Mouse (Mus musculus): ENCODE results near the gene Rgs7. TPM values are rescaled to one million over a fixed set of nuclear protein-coding genes. Genes with fewer than 3 reads are reported as not detected.
A peak's percentile ranks its signal among the peaks of the same experiment; 100 is the strongest.

Gene Rgs7
- polyA plus RNA-seq, 1 experiment from 2014 or later: 1.5 TPM

GRCm38 (mm10) chr1:175426393-175426792 is 65.9 kb downstream of the Rgs7 start:
- H3K4me1 ChIP-seq: no peaks in the 10 kb centered on the region
- no peak for ATAC-seq (replicated peaks; ENCODE audit: low FRiP score)
- H3K27me3 ChIP-seq: no peaks in the 10 kb centered on the region
- H3K9ac ChIP-seq: no peak overlapping the region
- no peak overlapping the region for H3K4me2 ChIP-seq
- H3K9me3 ChIP-seq (replicated peaks): no peaks in the 10 kb centered on the region
- WGBS: 88% methylated on average over 4 of the region's 4 CpGs
- no peak overlapping the region for H3K4me3 ChIP-seq (replicated peaks)
- H3K36me3 ChIP-seq: no peaks in the 10 kb centered on the region
- no peak overlapping the region for H3K27ac ChIP-seq

- Histone ChIP-seq H3K4me3 (replicated peaks) (no peak overlapping the region), H3K36me3 (no peaks in the 10 kb centered on the region), H3K4me2 (no peak overlapping the region), H3K27ac (no peak overlapping the region), H3K4me1 (no peaks in the 10 kb centered on the region), H3K9me3 (replicated peaks) (no peaks in the 10 kb centered on the region), H3K27me3 (no peaks in the 10 kb centered on the region), H3K9ac (no peak overlapping the region)
- no peak for ATAC-seq (replicated peaks; ENCODE audit: low FRiP score)
- WGBS: 93% methylated on average over 4 of the region's 4 CpGs
These were observed 71.4 kb downstream of the Rgs7 start for GRCm38 (mm10) chr1:175420883-175421282.

GRCm38 (mm10) chr1:175415728-175416127 is 76.6 kb downstream of the Rgs7 start:
- Histone ChIP-seq H3K4me3 (replicated peaks) (no peak overlapping the region), H3K36me3 (no peaks in the 10 kb centered on the region), H3K4me2 (no peak overlapping the region), H3K9me3 (replicated peaks) (no peaks in the 10 kb centered on the region), H3K27me3 (no peaks in the 10 kb centered on the region), H3K4me1 (no peaks in the 10 kb centered on the region), H3K27ac (no peak overlapping the region), H3K9ac (no peak overlapping the region)
- ATAC-seq (replicated peaks; ENCODE audit: low FRiP score): no peak
- WGBS: 62% methylated on average over 9 of the region's 9 CpGs

- WGBS: 35% methylated on average over 3 of the region's 3 CpGs
- ATAC-seq (replicated peaks; ENCODE audit: low FRiP score): no peak
These were observed 81.9 kb downstream of the Rgs7 start for GRCm38 (mm10) chr1:175410399-175410798.

GRCm38 (mm10) chr1:175391894-175392293 is 100.4 kb downstream of the Rgs7 start:
- Histone ChIP-seq H3K4me2 (no peak overlapping the region), H3K27ac (no peak overlapping the region), H3K36me3 (no peaks in the 10 kb centered on the region), H3K4me3 (replicated peaks) (no peak overlapping the region), H3K27me3 (no peaks in the 10 kb centered on the region), H3K9ac (no peak overlapping the region), H3K4me1 (no peaks in the 10 kb centered on the region), H3K9me3 (replicated peaks) (no peaks in the 10 kb centered on the region)
- 86% methylated on average over 4 of the region's 4 CpGs for WGBS
- ATAC-seq (replicated peaks; ENCODE audit: low FRiP score): no peak

More at GRCm38 (mm10) chr1:175410399-175410798, 81.9 kb downstream of the Rgs7 start:
- Histone ChIP-seq H3K36me3 (no peaks in the 10 kb centered on the region), H3K4me1 (no peaks in the 10 kb centered on the region), H3K27ac (no peak overlapping the region), H3K4me2 (no peak overlapping the region), H3K9ac (no peak overlapping the region), H3K9me3 (replicated peaks) (no peaks in the 10 kb centered on the region), H3K27me3 (no peaks in the 10 kb centered on the region), H3K4me3 (replicated peaks) (no peak overlapping the region)

- Histone ChIP-seq H3K4me3 (replicated peaks) (no peak overlapping the region), H3K4me1 (no peaks in the 10 kb centered on the region), H3K9ac (no peak overlapping the region), H3K36me3 (no peaks in the 10 kb centered on the region), H3K27me3 (no peaks in the 10 kb centered on the region), H3K4me2 (no peak overlapping the region), H3K9me3 (replicated peaks) (no peaks in the 10 kb centered on the region), H3K27ac (no peak overlapping the region)
- ATAC-seq (replicated peaks; ENCODE audit: low FRiP score): no peak
- WGBS: 81% methylated on average over 5 of the region's 5 CpGs
These were observed 103.0 kb downstream of the Rgs7 start for GRCm38 (mm10) chr1:175389250-175389649.

GRCm38 (mm10) chr1:175385581-175386235 is 106.6 kb downstream of the Rgs7 start:
- no peak overlapping the region for H3K9ac ChIP-seq
- no peaks in the 10 kb centered on the region for H3K4me1 ChIP-seq
- no peak overlapping the region for H3K27ac ChIP-seq
- 35% methylated on average over 3 of the region's 3 CpGs for WGBS
- H3K36me3 ChIP-seq: no peaks in the 10 kb centered on the region
- no peak overlapping the region for H3K4me2 ChIP-seq
- H3K9me3 ChIP-seq (replicated peaks): no peaks in the 10 kb centered on the region
- ATAC-seq (replicated peaks; ENCODE audit: low FRiP score): no peak
- H3K27me3 ChIP-seq: no peaks in the 10 kb centered on the region
- H3K4me3 ChIP-seq (replicated peaks): no peak overlapping the region

GRCm38 (mm10) chr1:175372571-175372970 is 119.7 kb downstream of the Rgs7 start:
- Histone ChIP-seq H3K4me3 (replicated peaks) (no peak overlapping the region), H3K9me3 (replicated peaks) (no peaks in the 10 kb centered on the region), H3K27ac (no peak overlapping the region), H3K36me3 (no peaks in the 10 kb centered on the region), H3K4me1 (no peaks in the 10 kb centered on the region), H3K27me3 (no peaks in the 10 kb centered on the region), H3K4me2 (no peak overlapping the region), H3K9ac (no peak overlapping the region)
- no peak for ATAC-seq (replicated peaks; ENCODE audit: low FRiP score)

GRCm38 (mm10) chr1:175368062-175368461 is 124.2 kb downstream of the Rgs7 start:
- ATAC-seq (replicated peaks; ENCODE audit: low FRiP score): no peak
- Histone ChIP-seq H3K4me2 (no peak overlapping the region), H3K27me3 (no peaks in the 10 kb centered on the region), H3K36me3 (no peaks in the 10 kb centered on the region), H3K9ac (no peak overlapping the region), H3K27ac (no peak overlapping the region), H3K4me1 (no peaks in the 10 kb centered on the region), H3K9me3 (replicated peaks) (no peaks in the 10 kb centered on the region), H3K4me3 (replicated peaks) (no peak overlapping the region)
- 81% methylated on average over 2 of the region's 2 CpGs for whole genome bisulfite sequencing

- no peaks in the 10 kb centered on the region for H3K27me3 ChIP-seq
- H3K36me3 ChIP-seq: no peaks in the 10 kb centered on the region
- ATAC-seq (replicated peaks; ENCODE audit: low FRiP score): no peak
- no peak overlapping the region for H3K27ac ChIP-seq
- no peak overlapping the region for H3K4me2 ChIP-seq
- H3K9ac ChIP-seq: no peak overlapping the region
- no peaks in the 10 kb centered on the region for H3K4me1 ChIP-seq
- H3K4me3 ChIP-seq (replicated peaks): no peak overlapping the region
- 83% methylated on average over 3 of the region's 3 CpGs for WGBS
- no peaks in the 10 kb centered on the region for H3K9me3 ChIP-seq (replicated peaks)
These were observed 128.7 kb downstream of the Rgs7 start for GRCm38 (mm10) chr1:175363606-175364005.

GRCm38 (mm10) chr1:175359411-175360366 is 132.6 kb downstream of the Rgs7 start:
- no peak overlapping the region for H3K4me2 ChIP-seq
- H3K9me3 ChIP-seq (replicated peaks): no peaks in the 10 kb centered on the region
- no peak overlapping the region for H3K27ac ChIP-seq
- no peak overlapping the region for H3K4me3 ChIP-seq (replicated peaks)
- no peak overlapping the region for H3K9ac ChIP-seq
- WGBS: 27% methylated on average over 7 of the region's 7 CpGs
- no peaks in the 10 kb centered on the region for H3K4me1 ChIP-seq
- 0 out of 2 replicates have a peak, but pooled peaks have one; percentile 49 for ATAC-seq (replicated peaks; ENCODE audit: low FRiP score)
- H3K27me3 ChIP-seq: no peaks in the 10 kb centered on the region
- H3K36me3 ChIP-seq: no peaks in the 10 kb centered on the region

GRCm38 (mm10) chr1:175352921-175353320 is 139.4 kb downstream of the Rgs7 start:
- no peak for ATAC-seq (replicated peaks; ENCODE audit: low FRiP score)

More at GRCm38 (mm10) chr1:175352921-175353320, 139.4 kb downstream of the Rgs7 start:
- 81% methylated on average over 4 of the region's 4 CpGs for WGBS
- H3K4me1 ChIP-seq: no peaks in the 10 kb centered on the region
- no peak overlapping the region for H3K4me2 ChIP-seq
- no peaks in the 10 kb centered on the region for H3K36me3 ChIP-seq
- H3K4me3 ChIP-seq (replicated peaks): no peak overlapping the region
- H3K9ac ChIP-seq: no peak overlapping the region
- no peaks in the 10 kb centered on the region for H3K9me3 ChIP-seq (replicated peaks)
- no peak overlapping the region for H3K27ac ChIP-seq
- no peaks in the 10 kb centered on the region for H3K27me3 ChIP-seq

Measured in kidney, embryonic 15.5 days (tissue).